Mouse (Mus musculus): ENCODE data around the gene Dhrs7b. TPM values are rescaled to one million over a fixed set of nuclear protein-coding genes. Genes with fewer than 3 reads are reported as not detected.
A peak's percentile ranks its signal among the peaks of the same experiment; 100 is the strongest.
"Not testable (repeated sequence)": the region's sequence is repeated elsewhere in the genome, so short reads cannot be mapped to it uniquely, and the experiment has no call there.

Dhrs7b gene
- polyA plus RNA-seq, 1 experiment from 2014 or later: 32.2 TPM

GRCm38 (mm10) chr11:60879423-60879822 lies 49.0 kb downstream of the Dhrs7b start:
- WGBS: under 1% methylated on average over 11 of the region's 11 CpGs
- Histone ChIP-seq H3K9ac (peak overlapping the region; percentile 90), H3K4me2 (peak overlapping the region; percentile 81), H3K4me1 (peaks cover 44% of the 10 kb centered on the region), H3K4me3 (peak overlapping the region; percentile 97), H3K9me3 (no peaks in the 10 kb centered on the region), H3K36me3 (replicated peaks) (no peaks in the 10 kb centered on the region), H3K27ac (peak overlapping the region; percentile 93), H3K27me3 (replicated peaks) (no peaks in the 10 kb centered on the region)
- ATAC-seq (replicated peaks): peak; percentile 5; the same call in 1 of the 2 replicates

- no peak overlapping the region for H3K4me2 ChIP-seq
- H3K9ac ChIP-seq: no peak overlapping the region
- H3K27me3 ChIP-seq (replicated peaks): no peaks in the 10 kb centered on the region
- H3K4me1 ChIP-seq: peaks cover 33% of the 10 kb centered on the region
- no peak overlapping the region for H3K4me3 ChIP-seq
- no peak for ATAC-seq (replicated peaks)
- no peaks in the 10 kb centered on the region for H3K9me3 ChIP-seq
- H3K27ac ChIP-seq: no peak overlapping the region
- WGBS: 89% methylated on average over 4 of the region's 4 CpGs
- H3K36me3 ChIP-seq (replicated peaks): no peaks in the 10 kb centered on the region
Measured at GRCm38 (mm10) chr11:60880559-60880958, 50.1 kb downstream of the Dhrs7b start.

- H3K9me3 ChIP-seq: no peaks in the 10 kb centered on the region
- 80% methylated on average over 3 of the region's 3 CpGs for WGBS
- H3K27ac ChIP-seq: no peak overlapping the region
- no peaks in the 10 kb centered on the region for H3K27me3 ChIP-seq (replicated peaks)
- H3K4me1 ChIP-seq: peaks cover 15% of the 10 kb centered on the region
- H3K4me2 ChIP-seq: no peak overlapping the region
- no peaks in the 10 kb centered on the region for H3K36me3 ChIP-seq (replicated peaks)
- H3K9ac ChIP-seq: no peak overlapping the region
- no peak overlapping the region for H3K4me3 ChIP-seq
- ATAC-seq (replicated peaks): no peak
Measured at GRCm38 (mm10) chr11:60882386-60882785, 52.0 kb downstream of the Dhrs7b start.

- WGBS: 70% methylated on average over 3 of the region's 3 CpGs
- ATAC-seq (replicated peaks); H3K9ac ChIP-seq; H3K4me3 ChIP-seq; H3K4me2 ChIP-seq; H3K27me3 ChIP-seq (replicated peaks); H3K4me1 ChIP-seq; H3K27ac ChIP-seq; H3K9me3 ChIP-seq; H3K36me3 ChIP-seq (replicated peaks): not testable (repeated sequence)
Measured at GRCm38 (mm10) chr11:60886986-60887385, 56.6 kb downstream of the Dhrs7b start.

GRCm38 (mm10) chr11:60889861-60890260 lies 59.4 kb downstream of the Dhrs7b start:
- no peaks in the 10 kb centered on the region for H3K36me3 ChIP-seq (replicated peaks)
- no peaks in the 10 kb centered on the region for H3K27me3 ChIP-seq (replicated peaks)
- no peak for ATAC-seq (replicated peaks)
- WGBS: 70% methylated on average over 2 of the region's 2 CpGs
- no peak overlapping the region for H3K4me2 ChIP-seq
- no peak overlapping the region for H3K27ac ChIP-seq
- H3K4me1 ChIP-seq: no peaks in the 10 kb centered on the region
- no peaks in the 10 kb centered on the region for H3K9me3 ChIP-seq
- H3K9ac ChIP-seq: no peak overlapping the region
- no peak overlapping the region for H3K4me3 ChIP-seq

GRCm38 (mm10) chr11:60890286-60890685 lies 59.9 kb downstream of the Dhrs7b start:
- ATAC-seq (replicated peaks): no peak
- no peaks in the 10 kb centered on the region for H3K27me3 ChIP-seq (replicated peaks)
- no peak overlapping the region for H3K4me2 ChIP-seq
- H3K9ac ChIP-seq: no peak overlapping the region
- H3K9me3 ChIP-seq: no peaks in the 10 kb centered on the region
- H3K27ac ChIP-seq: no peak overlapping the region
- H3K4me3 ChIP-seq: no peak overlapping the region
- no peaks in the 10 kb centered on the region for H3K36me3 ChIP-seq (replicated peaks)
- WGBS: 74% methylated on average over 6 of the region's 6 CpGs
- H3K4me1 ChIP-seq: no peaks in the 10 kb centered on the region

- H3K9me3 ChIP-seq: no peaks in the 10 kb centered on the region
- H3K27ac ChIP-seq: no peak overlapping the region
- WGBS: 54% methylated on average over 3 of the region's 3 CpGs
- no peak for ATAC-seq (replicated peaks)
- no peak overlapping the region for H3K4me3 ChIP-seq
- no peak overlapping the region for H3K4me2 ChIP-seq
- no peaks in the 10 kb centered on the region for H3K4me1 ChIP-seq
- H3K36me3 ChIP-seq (replicated peaks): no peaks in the 10 kb centered on the region
- H3K9ac ChIP-seq: no peak overlapping the region
- no peaks in the 10 kb centered on the region for H3K27me3 ChIP-seq (replicated peaks)
Measured at GRCm38 (mm10) chr11:60890744-60891143, 60.3 kb downstream of the Dhrs7b start.

GRCm38 (mm10) chr11:60895915-60896314 lies 65.5 kb downstream of the Dhrs7b start:
- no peak for ATAC-seq (replicated peaks)
- Histone ChIP-seq H3K27ac (no peak overlapping the region), H3K27me3 (replicated peaks) (no peaks in the 10 kb centered on the region), H3K4me3 (no peak overlapping the region), H3K9ac (no peak overlapping the region), H3K36me3 (replicated peaks) (no peaks in the 10 kb centered on the region), H3K4me2 (no peak overlapping the region), H3K4me1 (no peaks in the 10 kb centered on the region), H3K9me3 (no peaks in the 10 kb centered on the region)
- 32% methylated on average over 4 of the region's 4 CpGs for WGBS

GRCm38 (mm10) chr11:60902001-60902400 lies 71.6 kb downstream of the Dhrs7b start:
- H3K9me3 ChIP-seq: no peaks in the 10 kb centered on the region
- no peak for ATAC-seq (replicated peaks)
- 89% methylated on average over 7 of the region's 7 CpGs for WGBS
- no peak overlapping the region for H3K27ac ChIP-seq
- no peak overlapping the region for H3K4me2 ChIP-seq
- no peaks in the 10 kb centered on the region for H3K27me3 ChIP-seq (replicated peaks)
- H3K4me1 ChIP-seq: no peaks in the 10 kb centered on the region
- H3K4me3 ChIP-seq: no peak overlapping the region
- no peak overlapping the region for H3K9ac ChIP-seq
- H3K36me3 ChIP-seq (replicated peaks): peaks cover 14% of the 10 kb centered on the region

GRCm38 (mm10) chr11:60902486-60902885 lies 72.1 kb downstream of the Dhrs7b start:
- ATAC-seq (replicated peaks): no peak
- Histone ChIP-seq H3K4me2 (no peak overlapping the region), H3K27ac (no peak overlapping the region), H3K9ac (no peak overlapping the region), H3K36me3 (replicated peaks) (peaks cover 14% of the 10 kb centered on the region), H3K4me1 (no peaks in the 10 kb centered on the region), H3K4me3 (no peak overlapping the region), H3K27me3 (replicated peaks) (no peaks in the 10 kb centered on the region), H3K9me3 (no peaks in the 10 kb centered on the region)
- WGBS: 86% methylated on average over 4 of the region's 4 CpGs

- Histone ChIP-seq H3K4me3 (no peak overlapping the region), H3K9ac (no peak overlapping the region), H3K36me3 (replicated peaks) (peaks cover 14% of the 10 kb centered on the region), H3K27me3 (replicated peaks) (no peaks in the 10 kb centered on the region), H3K9me3 (no peaks in the 10 kb centered on the region), H3K4me1 (no peaks in the 10 kb centered on the region), H3K27ac (no peak overlapping the region), H3K4me2 (no peak overlapping the region)
- WGBS: 90% methylated on average over 6 of the region's 6 CpGs
- no peak for ATAC-seq (replicated peaks)
Measured at GRCm38 (mm10) chr11:60903661-60904061, 73.2 kb downstream of the Dhrs7b start.

GRCm38 (mm10) chr11:60905407-60906120 lies 75.1 kb downstream of the Dhrs7b start:
- Histone ChIP-seq H3K27ac (no peak overlapping the region), H3K36me3 (replicated peaks) (peaks cover 14% of the 10 kb centered on the region), H3K9ac (no peak overlapping the region), H3K4me1 (peaks cover under 1% of the 10 kb centered on the region; the same call in 1 of the 2 replicates), H3K9me3 (no peaks in the 10 kb centered on the region), H3K4me3 (no peak overlapping the region), H3K27me3 (replicated peaks) (no peaks in the 10 kb centered on the region), H3K4me2 (no peak overlapping the region)
- WGBS: 94% methylated on average over 10 of the region's 10 CpGs
- ATAC-seq (replicated peaks): no peak

GRCm38 (mm10) chr11:60906449-60906848 lies 76.0 kb downstream of the Dhrs7b start:
- H3K36me3 ChIP-seq (replicated peaks): peaks cover 14% of the 10 kb centered on the region
- peaks cover 5% of the 10 kb centered on the region for H3K4me1 ChIP-seq
- no peak overlapping the region for H3K9ac ChIP-seq
- no peak for ATAC-seq (replicated peaks)
- no peaks in the 10 kb centered on the region for H3K27me3 ChIP-seq (replicated peaks)
- H3K4me2 ChIP-seq: no peak overlapping the region
- H3K4me3 ChIP-seq: no peak overlapping the region
- H3K27ac ChIP-seq: no peak overlapping the region
- no peaks in the 10 kb centered on the region for H3K9me3 ChIP-seq
- WGBS: 92% methylated on average over 4 of the region's 4 CpGs

All from midbrain, embryonic 15.5 days (tissue).